In genomic region chr17:46728496-46728895, GRCm38 (mm10) we compare ENCODE assay signal across 10 mouse cellular contexts. TPM values are rescaled to one million over a fixed set of nuclear protein-coding genes. Genes with fewer than 3 reads are reported as not detected.
A peak's percentile ranks its signal among the peaks of the same experiment; 100 is the strongest.
DNase-seq lines count a peak whose midpoint lies in the region; ATAC-seq and TF ChIP-seq lines count a peak whose summit lies in the region.
"Had no signal": no experiment of that assay in that cellular context is flagged by ENCODE, and none has a peak within 500 bp of the region (broad histone marks: within the 10 kb centered on the region; RNA-seq: fewer than 3 reads in every experiment).

No protein-coding gene starts in this region.

- no peak overlapping the region for H3K27ac ChIP-seq in heart, embryonic 14.5 days (replicated peaks in 1 of 2; ENCODE audit: control insufficient read depth in 1 of 2, insufficient read depth in 1 of 2, low read depth in 2 of 2, low read length in 2 of 2)
- H3K27ac ChIP-seq in midbrain, embryonic 13.5 days = no peak overlapping the region
- H3K27ac ChIP-seq in midbrain, embryonic 15.5 days = no peak overlapping the region
- no peak overlapping the region for H3K27ac ChIP-seq in limb, embryonic 13.5 days
- no peak overlapping the region for H3K27ac ChIP-seq in stomach, postnatal 0 days (replicated peaks)

- no peak overlapping the region for H3K4me3 ChIP-seq in heart, embryonic 14.5 days (ENCODE audit: control insufficient read depth in 1 of 2, insufficient read depth in 1 of 2, low read depth in 1 of 2, low read length in 2 of 2)
- no peak overlapping the region for H3K4me3 ChIP-seq in midbrain, embryonic 13.5 days (replicated peaks)
- no peak overlapping the region for H3K4me3 ChIP-seq in midbrain, embryonic 15.5 days
- no peak overlapping the region; the same call in none of the 2 replicates for H3K4me3 ChIP-seq in limb, embryonic 13.5 days
- H3K4me3 ChIP-seq in stomach, postnatal 0 days (ENCODE audit: low read depth, low read length) = peak overlapping the region; percentile 21

- H3K27me3 ChIP-seq in heart, embryonic 14.5 days (ENCODE audit: control insufficient read depth, insufficient read depth, low read length) = peaks cover 18% of the 10 kb centered on the region
- peaks cover 15% of the 10 kb centered on the region for H3K27me3 ChIP-seq in midbrain, embryonic 13.5 days
- peaks cover 7% of the 10 kb centered on the region for H3K27me3 ChIP-seq in midbrain, embryonic 15.5 days (replicated peaks)
- peaks cover 27% of the 10 kb centered on the region for H3K27me3 ChIP-seq in limb, embryonic 13.5 days
- no peaks in the 10 kb centered on the region for H3K27me3 ChIP-seq in stomach, postnatal 0 days (ENCODE audit: control insufficient read depth, insufficient read depth, low read length)

- peak overlapping the region; percentile 34; the same call in 1 of the 2 replicates for H3K9ac ChIP-seq in heart, embryonic 14.5 days (ENCODE audit: low read length)
- H3K9ac ChIP-seq in midbrain, embryonic 13.5 days (replicated peaks) = peak overlapping the region; percentile 53; the same call in 1 of the 2 replicates
- H3K9ac ChIP-seq in midbrain, embryonic 15.5 days = no peak overlapping the region
- 0 out of 2 replicates have a peak overlapping the region, but pooled peaks have one; percentile 14 for H3K9ac ChIP-seq in limb, embryonic 13.5 days
- H3K9ac ChIP-seq in stomach, postnatal 0 days (ENCODE audit: low read length) = 0 out of 2 replicates have a peak overlapping the region, but pooled peaks have one; percentile 41

- H3K4me2 ChIP-seq in heart, embryonic 14.5 days (ENCODE audit: low read length) = peak overlapping the region; percentile 44; the same call in 1 of the 2 replicates
- H3K4me2 ChIP-seq in midbrain, embryonic 13.5 days (replicated peaks) = 0 out of 2 replicates have a peak overlapping the region, but pooled peaks have one; percentile 10
- no peak overlapping the region for H3K4me2 ChIP-seq in midbrain, embryonic 15.5 days
- peak overlapping the region; percentile 48 for H3K4me2 ChIP-seq in limb, embryonic 13.5 days (replicated peaks)
- H3K4me2 ChIP-seq in stomach, postnatal 0 days (replicated peaks; ENCODE audit: low read depth) = peak overlapping the region; percentile 46

- peaks cover 8% of the 10 kb centered on the region for H3K36me3 ChIP-seq in heart, embryonic 14.5 days (ENCODE audit: control insufficient read depth, insufficient read depth, low read length)
- H3K36me3 ChIP-seq in midbrain, embryonic 13.5 days = peaks cover 22% of the 10 kb centered on the region
- H3K36me3 ChIP-seq in midbrain, embryonic 15.5 days (replicated peaks) = peaks cover 11% of the 10 kb centered on the region; the same call in 1 of the 2 replicates
- peaks cover 32% of the 10 kb centered on the region for H3K36me3 ChIP-seq in limb, embryonic 13.5 days
- 0 out of 2 replicates have a peak, but pooled peaks cover 4% of the 10 kb centered on the region for H3K36me3 ChIP-seq in stomach, postnatal 0 days (ENCODE audit: control insufficient read depth, insufficient read depth, low read length)

- TF ChIP-seq EP300 in stomach, postnatal 0 days (optimal IDR thresholded peaks at IDR 0.05) = no peak

- intact Hi-C loops in heart, postnatal 14 days (cut with DNase I) = no loop called here

- WGBS in heart, embryonic 14.5 days = 48% methylated on average over 11 of the region's 11 CpGs
- 54% methylated on average over 11 of the region's 11 CpGs for WGBS in midbrain, embryonic 13.5 days
- 55% methylated on average over 11 of the region's 11 CpGs for WGBS in midbrain, embryonic 15.5 days
- WGBS in limb, embryonic 13.5 days = 53% methylated on average over 11 of the region's 11 CpGs
- 41% methylated on average over 11 of the region's 11 CpGs for WGBS in stomach, postnatal 0 days

- H3K9me3 ChIP-seq in heart, embryonic 14.5 days (ENCODE audit: control insufficient read depth, low read length) = no peaks in the 10 kb centered on the region
- H3K9me3 ChIP-seq in midbrain, embryonic 13.5 days = no peaks in the 10 kb centered on the region
- no peaks in the 10 kb centered on the region for H3K9me3 ChIP-seq in midbrain, embryonic 15.5 days
- H3K9me3 ChIP-seq in limb, embryonic 13.5 days = no peaks in the 10 kb centered on the region
- no peaks in the 10 kb centered on the region for H3K9me3 ChIP-seq in stomach, postnatal 0 days (ENCODE audit: control insufficient read depth, low read length)

- TF ChIP-seq CTCF in stomach, postnatal 0 days (IDR thresholded peaks at IDR 0.05; ENCODE audit: low read depth) = no peak

- no peak for ATAC-seq in heart, embryonic 14.5 days (ENCODE audit: insufficient number of reproducible peaks, insufficient read depth, low FRiP score, low read depth)
- peak; percentile 13; the same call in 1 of the 2 replicates for ATAC-seq in midbrain, embryonic 13.5 days
- ATAC-seq in midbrain, embryonic 15.5 days (replicated peaks) = no peak; the same call in 1 of the 2 replicates
- no peak for ATAC-seq in limb, embryonic 13.5 days (ENCODE audit: low FRiP score, low read depth)
- ATAC-seq in stomach, postnatal 0 days (ENCODE audit: low FRiP score, low TSS enrichment) = no peak
- ATAC-seq in megakaryocyte, adult 5-6 weeks (ENCODE audit: poor library complexity, severe bottlenecking) = no peak

- DNase-seq in heart, postnatal 14 days = no peak
- DNase-seq in stomach, postnatal 0 days (ENCODE audit: low spot score) = no peak
- no peak for DNase-seq in layer of hippocampus, adult 11-12 months (ENCODE audit: low spot score)

- peaks cover 7 to 23% of the 10 kb centered on the region in 2 experiments; a peak in 3 of 4 replicates for H3K4me1 ChIP-seq in heart, embryonic 14.5 days (ENCODE audit: control insufficient read depth in 2 of 2, insufficient read depth in 2 of 2, low read length in 2 of 2)
- 0 out of 2 replicates have a peak, but pooled peaks cover 4% of the 10 kb centered on the region for H3K4me1 ChIP-seq in midbrain, embryonic 13.5 days (replicated peaks)
- H3K4me1 ChIP-seq in midbrain, embryonic 15.5 days = no peaks in the 10 kb centered on the region
- H3K4me1 ChIP-seq in limb, embryonic 13.5 days = peaks cover 6% of the 10 kb centered on the region; the same call in 1 of the 2 replicates
- no peaks in the 10 kb centered on the region for H3K4me1 ChIP-seq in stomach, postnatal 0 days (replicated peaks; ENCODE audit: control insufficient read depth, insufficient read depth)

RNA-seq across cellular contexts. Expression of gene Gnmt, which starts 0.5 kb away (rescaled TPM):
- 1.6 TPM in 2 replicates for polyA plus RNA-seq in heart, embryonic 14.5 days (2014; fragmentation: Nextera tagmentation; extraction: Ambion mirVana)
- under 1 TPM; 0.26 to 0.41 TPM for total RNA-seq in heart, postnatal 14 days (2021)
- 0.80 and 0.81 TPM in 2 replicates for polyA plus RNA-seq in midbrain, embryonic 13.5 days (2015; fragmentation: Nextera tagmentation; extraction: Ambion mirVana)
- polyA plus RNA-seq in midbrain, embryonic 15.5 days (2015; fragmentation: Nextera tagmentation; extraction: Ambion mirVana) = 0.65 and 1.3 TPM in 2 replicates
- polyA plus RNA-seq in limb, embryonic 13.5 days (2015; fragmentation: Nextera tagmentation; extraction: Ambion mirVana) = 0.46 and 0.57 TPM in 2 replicates
- polyA plus RNA-seq in stomach, postnatal 0 days (2015; fragmentation: Nextera tagmentation; extraction: Ambion mirVana) = 2.1 and 3.1 TPM in 2 replicates
- 0.80 and 1.9 TPM in 2 replicates for total RNA-seq in megakaryocyte, adult 5-6 weeks (2015)
- total RNA-seq in megakaryocyte, adult 5-6 weeks (2017) = 0.89 and 1.1 TPM in 2 replicates

RNA-seq across cellular contexts. Expression of gene Pex6, which starts 17.2 kb away (rescaled TPM):
- polyA plus RNA-seq in heart, embryonic 14.5 days (2014; fragmentation: Nextera tagmentation; extraction: Ambion mirVana) = 10.4 and 10.5 TPM in 2 replicates
- 10 to 100 TPM; 24.3 to 25.1 TPM for total RNA-seq in heart, postnatal 14 days (2021)
- 21.3 and 24.3 TPM in 2 replicates for polyA plus RNA-seq in midbrain, embryonic 13.5 days (2015; fragmentation: Nextera tagmentation; extraction: Ambion mirVana)
- 28.2 and 31.9 TPM in 2 replicates for polyA plus RNA-seq in midbrain, embryonic 15.5 days (2015; fragmentation: Nextera tagmentation; extraction: Ambion mirVana)
- 26.8 and 27.0 TPM in 2 replicates for polyA plus RNA-seq in limb, embryonic 13.5 days (2015; fragmentation: Nextera tagmentation; extraction: Ambion mirVana)
- 9.8 and 11.8 TPM in 2 replicates for polyA plus RNA-seq in stomach, postnatal 0 days (2015; fragmentation: Nextera tagmentation; extraction: Ambion mirVana)
- 7.6 and 8.1 TPM in 2 replicates for total RNA-seq in megakaryocyte, adult 5-6 weeks (2015)
- 8.1 and 9.7 TPM in 2 replicates for total RNA-seq in megakaryocyte, adult 5-6 weeks (2017)

RNA-seq across cellular contexts. Expression of gene Cnpy3, which starts 23.5 kb away (rescaled TPM):
- 41.6 and 43.7 TPM in 2 replicates for polyA plus RNA-seq in heart, embryonic 14.5 days (2014; fragmentation: Nextera tagmentation; extraction: Ambion mirVana)
- 10 to 100 TPM; 18.7 to 19.4 TPM for total RNA-seq in heart, postnatal 14 days (2021)
- polyA plus RNA-seq in midbrain, embryonic 13.5 days (2015; fragmentation: Nextera tagmentation; extraction: Ambion mirVana) = 55.7 and 59.8 TPM in 2 replicates
- polyA plus RNA-seq in midbrain, embryonic 15.5 days (2015; fragmentation: Nextera tagmentation; extraction: Ambion mirVana) = 67.1 and 68.2 TPM in 2 replicates
- polyA plus RNA-seq in limb, embryonic 13.5 days (2015; fragmentation: Nextera tagmentation; extraction: Ambion mirVana) = 66.8 and 67.7 TPM in 2 replicates
- polyA plus RNA-seq in stomach, postnatal 0 days (2015; fragmentation: Nextera tagmentation; extraction: Ambion mirVana) = 39.0 and 39.9 TPM in 2 replicates
- 35.6 and 39.6 TPM in 2 replicates for total RNA-seq in megakaryocyte, adult 5-6 weeks (2015)
- total RNA-seq in megakaryocyte, adult 5-6 weeks (2017) = 109 and 112 TPM in 2 replicates

RNA-seq across cellular contexts. Expression of gene Ppp2r5d, which starts 23.6 kb away (rescaled TPM):
- polyA plus RNA-seq in heart, embryonic 14.5 days (2014; fragmentation: Nextera tagmentation; extraction: Ambion mirVana) = 42.7 and 46.3 TPM in 2 replicates
- total RNA-seq in heart, postnatal 14 days (2021) = 10 to 100 TPM; 35.0 to 35.3 TPM
- polyA plus RNA-seq in midbrain, embryonic 13.5 days (2015; fragmentation: Nextera tagmentation; extraction: Ambion mirVana) = 88.6 and 94.5 TPM in 2 replicates
- 103 and 112 TPM in 2 replicates for polyA plus RNA-seq in midbrain, embryonic 15.5 days (2015; fragmentation: Nextera tagmentation; extraction: Ambion mirVana)
- polyA plus RNA-seq in limb, embryonic 13.5 days (2015; fragmentation: Nextera tagmentation; extraction: Ambion mirVana) = 94.0 and 103 TPM in 2 replicates
- polyA plus RNA-seq in stomach, postnatal 0 days (2015; fragmentation: Nextera tagmentation; extraction: Ambion mirVana) = 27.2 and 30.3 TPM in 2 replicates
- total RNA-seq in megakaryocyte, adult 5-6 weeks (2015) = 22.8 and 24.4 TPM in 2 replicates
- 48.9 and 49.7 TPM in 2 replicates for total RNA-seq in megakaryocyte, adult 5-6 weeks (2017)

RNA-seq across cellular contexts. Expression of gene Ptcra, which starts 35.0 kb away (rescaled TPM):
- 0.15 TPM in 1 of 2 replicates, not detected in the other for polyA plus RNA-seq in heart, embryonic 14.5 days (2014; fragmentation: Nextera tagmentation; extraction: Ambion mirVana)
- under 1 TPM in 1 of 2 experiments, not detected in 1; 0.78 TPM for total RNA-seq in heart, postnatal 14 days (2021)
- polyA plus RNA-seq in midbrain, embryonic 13.5 days (2015; fragmentation: Nextera tagmentation; extraction: Ambion mirVana) = 0.24 and 0.46 TPM in 2 replicates
- 0.18 and 0.39 TPM in 2 replicates for polyA plus RNA-seq in midbrain, embryonic 15.5 days (2015; fragmentation: Nextera tagmentation; extraction: Ambion mirVana)
- polyA plus RNA-seq in limb, embryonic 13.5 days (2015; fragmentation: Nextera tagmentation; extraction: Ambion mirVana) = 0.29 and 0.33 TPM in 2 replicates
- 0.50 TPM in 2 replicates for polyA plus RNA-seq in stomach, postnatal 0 days (2015; fragmentation: Nextera tagmentation; extraction: Ambion mirVana)
- not detected in 2 replicates for total RNA-seq in megakaryocyte, adult 5-6 weeks (2015)
- total RNA-seq in megakaryocyte, adult 5-6 weeks (2017) = not detected in 2 replicates
- total RNA-seq: adrenal gland, postnatal 36 days; heart, postnatal 25 days had no signal
